Mouse (Mus musculus): ENCODE measurements at regions not wholly inside any gene's neighbourhood (a gene's known extent, or its start where the extent isn't known, plus 50 kb on each side); places are given as distances from the start of the nearest gene placed in this dataset.

DNA sequence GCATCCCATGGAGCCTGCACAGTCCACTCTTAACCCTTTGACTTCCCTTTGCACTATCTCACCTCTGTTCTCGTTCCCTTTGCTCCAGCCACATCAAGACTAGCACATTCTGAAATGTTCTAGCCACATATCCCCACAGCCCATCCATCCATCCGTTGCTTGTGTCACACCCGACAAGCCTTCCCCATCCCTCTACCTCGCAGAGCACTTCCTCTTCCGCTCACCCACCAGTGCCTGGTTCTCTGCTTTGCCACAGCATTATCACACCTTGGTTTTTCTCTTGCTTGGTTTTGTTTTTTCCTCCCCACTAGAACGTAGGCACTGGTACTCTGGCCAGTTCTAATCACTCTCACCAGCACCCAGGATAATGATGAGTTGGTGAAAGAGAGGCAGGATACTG is 61.5 kb upstream of the Eomes start:
- no peak for DNase-seq

DNA sequence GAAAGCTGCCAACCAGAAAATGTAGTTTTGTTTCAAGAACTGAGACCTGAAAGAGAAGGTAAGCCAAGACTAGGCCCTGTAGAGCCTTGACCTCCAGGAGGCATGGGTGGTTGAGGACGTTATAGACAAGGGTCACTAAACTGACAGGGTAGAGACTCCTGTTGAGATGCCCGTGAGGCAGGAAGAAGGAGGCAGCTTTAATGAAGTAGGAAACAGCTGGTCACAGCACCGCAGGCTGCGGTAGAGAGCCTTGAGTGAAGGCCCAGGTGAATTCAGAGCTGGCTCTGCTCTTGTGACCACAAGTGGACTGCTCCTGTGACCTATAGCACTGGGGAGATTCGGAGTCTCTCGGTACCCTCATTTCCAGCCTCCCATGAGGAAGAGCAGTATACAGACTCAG is 53.7 kb upstream of the Eomes start:
- DNase-seq, result no peak
